Comparison of ENCODE assay signal across 22 mouse cellular contexts in genomic region chr14:60526832-60527231, GRCm38 (mm10).
A peak's percentile ranks its signal among the peaks of the same experiment; 100 is the strongest.
DNase-seq lines count a peak whose midpoint lies in the region; ATAC-seq lines count a peak whose summit lies in the region.
"Had no signal": no experiment of that assay in that cellular context is flagged by ENCODE, and none has a peak within 500 bp of the region (broad histone marks: within the 10 kb centered on the region; RNA-seq: fewer than 3 reads in every experiment).

No protein-coding gene starts in this region.

- no peaks in the 10 kb centered on the region for H3K36me3 ChIP-seq in midbrain, embryonic 14.5 days (ENCODE audit: control insufficient read depth, insufficient read depth, low read length)
- H3K36me3 ChIP-seq: embryonic facial prominence, embryonic 15.5 days; limb, embryonic 15.5 days; liver, embryonic 15.5 days; midbrain, embryonic 15.5 days had no signal

- no peaks in the 10 kb centered on the region for H3K27me3 ChIP-seq in midbrain, embryonic 14.5 days (ENCODE audit: control insufficient read depth, insufficient read depth, low read length)
- H3K27me3 ChIP-seq: embryonic facial prominence, embryonic 15.5 days; limb, embryonic 15.5 days; liver, embryonic 15.5 days; midbrain, embryonic 15.5 days had no signal

- no peaks in the 10 kb centered on the region for H3K9me3 ChIP-seq in midbrain, embryonic 14.5 days (ENCODE audit: control insufficient read depth, low read length)
- H3K9me3 ChIP-seq: embryonic facial prominence, embryonic 15.5 days; limb, embryonic 15.5 days; liver, embryonic 15.5 days had no signal

- no peak overlapping the region for H3K4me2 ChIP-seq in midbrain, embryonic 14.5 days (ENCODE audit: low read length)
- H3K4me2 ChIP-seq: embryonic facial prominence, embryonic 15.5 days; limb, embryonic 15.5 days; liver, embryonic 15.5 days; midbrain, embryonic 15.5 days had no signal

- DNase-seq in frontal cortex, postnatal 25 days (ENCODE audit: low spot score in 2 of 2) = no peak
- peak; percentile 55 for DNase-seq in 3134 (ENCODE audit: extremely low read depth, insufficient read length, low spot score)
- peak; percentile 86 for DNase-seq in Muller cell, postnatal 12 days (ENCODE audit: inconsistent ontology term)
- DNase-seq in brain, adult 2 months (ENCODE audit: low read depth, low spot score) = peak; percentile 80
- no peak for DNase-seq in layer of hippocampus, adult 9-10 months (ENCODE audit: low spot score)
- no peak for DNase-seq in midbrain, embryonic 14.5 days
- DNase-seq: cerebellum, adult 2 months; cerebellum, postnatal 36 days; forebrain, postnatal 0 days; gastrocnemius, postnatal 14 days; kidney, adult 18-20 months; lung, postnatal 10 days; spleen, adult 18-20 months; thymus, postnatal 4 days had no signal

- ATAC-seq in frontal cortex, adult (ENCODE audit: low TSS enrichment) = peak; percentile 65
- ATAC-seq in midbrain, embryonic 14.5 days (ENCODE audit: low FRiP score, low TSS enrichment) = no peak
- ATAC-seq: forebrain, postnatal 0 days; midbrain, embryonic 15.5 days had no signal

- H3K9ac ChIP-seq in midbrain, embryonic 14.5 days (replicated peaks; ENCODE audit: low read length) = no peak overlapping the region
- H3K9ac ChIP-seq: embryonic facial prominence, embryonic 15.5 days; forebrain, postnatal 0 days; limb, embryonic 15.5 days; liver, embryonic 15.5 days; midbrain, embryonic 15.5 days had no signal

- H3K4me1 ChIP-seq in midbrain, embryonic 14.5 days (ENCODE audit: control insufficient read depth, insufficient read depth, low read length) = peaks cover 10% of the 10 kb centered on the region
- H3K4me1 ChIP-seq: liver, embryonic 15.5 days had no signal

- H3K27ac ChIP-seq in midbrain, embryonic 14.5 days (replicated peaks; ENCODE audit: low read depth, low read length) = no peak overlapping the region
- H3K27ac ChIP-seq: embryonic facial prominence, embryonic 15.5 days; forebrain, embryonic 10.5 days; kidney, postnatal 0 days; limb, embryonic 15.5 days; liver, embryonic 15.5 days; midbrain, embryonic 15.5 days had no signal

- no peak overlapping the region for H3K4me3 ChIP-seq in midbrain, embryonic 14.5 days (replicated peaks; ENCODE audit: low read depth, low read length)
- H3K4me3 ChIP-seq: embryonic facial prominence, embryonic 15.5 days; forebrain, embryonic 10.5 days; limb, embryonic 15.5 days; liver, embryonic 15.5 days; midbrain, embryonic 15.5 days; myocyte had no signal

- whole genome bisulfite sequencing in midbrain, embryonic 14.5 days = 91% methylated on average over 10 of the region's 10 CpGs

Comparison
In these comparisons a context has a peak if more than half of its experiments do, and no peak if none do; other contexts are left out.
1. DNase-seq: peak in 3134 (single experiment), Muller cell, postnatal 12 days (single experiment) and brain, adult 2 months (single experiment); none in frontal cortex, postnatal 25 days (0 of 2), layer of hippocampus, adult 9-10 months (single experiment) and midbrain, embryonic 14.5 days (single experiment).